Mouse (Mus musculus) ES-Bruce4 (cell line): ENCODE results near the gene Ryr1.
A peak's percentile ranks its signal among the peaks of the same experiment; 100 is the strongest.

ENCODE experiments used
- CTCF ChIP-seq: IDR thresholded peaks from one replicate; pipeline ENCODE4 v1.8.1; 2011; ENCODE audit warnings: low read depth, low read length
- POLR2A ChIP-seq: IDR thresholded peaks from one replicate; pipeline ENCODE4 v1.8.1; 2011; ENCODE audit warnings: low read length; ENCODE audit not compliant: insufficient read depth

GRCm38 (mm10) chr7:28990766-28991273, 134.2 kb downstream of the Ryr1 start:
- no peak for TF ChIP-seq CTCF
- TF ChIP-seq POLR2A, result peak; percentile 50
